Mouse (Mus musculus) embryo, embryonic 9.5 days (tissue): ENCODE measurements around the gene Stx12.
"Not testable (repeated sequence)": the region's sequence is repeated elsewhere in the genome, so short reads cannot be mapped to it uniquely, and the experiment has no call there.

Experiments
- DNase-seq: peaks from one replicate; pipeline ENCODE4 v3.0.0-alpha.2; 2017; ENCODE audit errors: extremely low spot score

Gene Stx12

DNA sequence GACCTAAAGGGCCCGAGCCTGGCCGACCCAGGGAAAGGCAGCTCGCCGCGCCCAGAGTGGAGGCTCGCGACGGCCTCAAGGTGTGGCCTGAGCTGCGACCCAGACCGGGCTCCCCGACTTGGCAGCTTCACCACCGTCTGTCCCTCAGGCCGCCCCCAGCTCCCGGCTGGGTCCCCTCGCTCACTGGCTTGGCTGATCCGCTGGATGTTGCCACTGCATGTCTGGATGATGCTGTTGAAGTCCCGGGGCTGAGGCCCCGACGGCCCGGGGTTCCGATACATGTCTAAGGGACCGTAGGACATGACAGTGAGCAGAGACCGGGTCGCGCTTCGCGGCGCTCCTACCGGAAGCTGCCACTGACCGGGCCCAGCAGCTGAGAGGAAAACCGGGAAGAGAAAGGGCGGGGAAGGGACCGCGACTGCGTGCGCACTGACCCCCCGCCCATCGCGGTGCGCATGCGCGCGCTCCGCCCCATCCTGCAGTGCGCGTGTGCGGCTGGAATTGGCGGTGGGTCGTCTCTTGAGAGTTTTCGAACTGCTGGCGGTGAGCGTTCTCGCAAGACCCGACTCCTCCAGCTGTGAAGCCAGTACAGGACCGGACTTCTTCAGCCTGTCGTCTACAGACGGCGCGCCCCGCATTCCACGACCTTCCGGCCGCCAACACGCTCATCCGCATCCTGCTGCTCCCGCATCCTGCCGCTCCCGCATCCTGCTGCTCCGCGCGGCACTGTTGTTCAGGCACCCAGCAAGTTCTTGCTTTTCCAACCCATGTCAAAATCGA is at the start of gene Stx12:
Stx12 (minus strand) TSS at position 446 of the 780 bp plus-strand sequence.
- DNase-seq: peak; percentile 92

GRCm38 (mm10) chr4:132932752-132933404 is 48.6 kb upstream of the Stx12 start:
- DNase-seq: no peak

DNA sequence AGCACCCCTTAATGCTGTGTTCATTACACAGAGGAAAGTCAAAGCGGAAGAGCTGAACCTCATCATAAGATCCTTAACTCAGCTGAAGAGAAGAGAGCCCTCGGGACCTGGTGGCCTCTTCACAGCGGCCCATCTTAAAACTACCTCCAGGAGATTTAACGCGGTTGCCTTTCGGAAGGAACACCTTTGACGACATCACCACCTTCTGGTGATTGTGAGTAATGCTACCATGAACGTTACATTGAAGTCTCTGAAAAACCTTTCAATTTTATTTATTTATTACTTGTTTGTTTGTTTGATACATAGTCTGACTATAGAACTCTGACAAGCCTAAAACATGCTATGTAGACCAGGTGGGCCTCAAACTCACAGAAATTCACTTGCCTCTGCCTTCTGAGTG is 46.5 kb upstream of the Stx12 start:
- DNase-seq: peak; percentile 28

DNA sequence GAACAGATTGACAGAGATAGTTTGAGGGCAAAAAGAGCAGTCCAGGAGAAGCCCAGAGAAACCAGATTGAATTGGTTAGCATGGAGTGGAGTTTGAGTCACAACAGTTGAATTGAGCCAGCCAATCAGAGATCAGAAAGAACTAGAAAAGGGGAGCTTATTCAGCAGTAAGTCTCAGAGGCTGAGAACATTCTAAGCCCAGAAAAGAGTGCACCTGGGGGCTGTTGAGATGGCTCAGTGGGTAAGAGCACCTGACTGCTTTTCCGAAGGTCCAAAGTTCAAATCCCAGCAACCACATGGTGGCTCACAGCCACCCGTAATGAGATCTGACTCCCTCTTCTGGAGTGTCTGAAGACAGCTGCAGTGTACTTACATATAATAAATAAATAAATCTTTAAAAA is 42.2 kb upstream of the Stx12 start:
- DNase-seq: not testable (repeated sequence)

DNA sequence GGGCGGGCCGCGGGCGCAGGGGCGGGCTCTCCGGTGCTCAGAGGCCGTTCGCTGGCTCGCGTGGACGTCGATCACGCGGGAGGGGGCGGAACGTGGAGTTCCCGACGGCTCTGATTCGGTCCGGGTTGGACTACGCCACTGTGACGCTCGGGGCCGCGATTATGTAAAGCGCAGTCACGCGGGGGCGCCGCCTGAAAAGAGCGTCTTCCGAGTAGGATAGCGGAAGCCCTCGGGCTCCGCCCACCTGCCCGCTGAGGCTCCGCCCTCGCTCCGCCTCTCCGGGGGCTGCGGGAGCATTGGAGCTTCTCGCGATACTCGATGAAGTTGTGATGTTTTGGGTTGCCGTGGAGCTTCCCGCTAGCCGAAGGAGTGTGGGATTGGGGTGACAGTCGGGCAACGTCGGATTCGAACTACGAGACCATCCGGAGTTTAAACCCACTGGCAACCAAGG is 38.3 kb upstream of the Stx12 start, which contains the start of gene Fam76a:
Fam76a (minus strand) TSS at position 1 of the 451 bp plus-strand sequence.
- DNase-seq: peak; percentile 100

DNA sequence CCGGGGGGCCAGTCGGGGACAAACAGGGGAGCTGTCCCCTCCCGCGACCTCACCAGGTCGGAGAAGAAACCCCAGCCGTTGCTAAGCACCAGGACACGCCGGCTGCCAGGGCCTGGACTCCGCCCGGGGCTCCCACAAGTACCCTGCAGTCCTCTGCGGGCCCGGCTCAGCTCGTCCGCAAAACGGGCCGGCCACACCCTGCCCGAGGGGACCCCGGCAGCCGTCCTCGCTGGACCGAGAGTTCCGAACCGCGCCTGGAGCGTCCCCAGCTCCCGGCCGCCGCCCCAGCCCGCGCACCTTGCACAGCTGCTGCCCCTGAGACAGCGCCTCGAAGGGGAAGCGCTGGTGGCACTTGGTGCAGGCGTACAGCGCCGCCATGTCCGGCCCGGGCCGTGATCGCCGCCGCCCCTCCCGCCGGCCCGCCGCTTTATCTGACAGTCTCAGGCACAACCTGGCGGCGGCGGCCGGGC is 37.8 kb upstream of the Stx12 start:
- peak; percentile 64 for DNase-seq

- DNase-seq: no peak
Measured at GRCm38 (mm10) chr4:132921488-132921887, 37.2 kb upstream of the Stx12 start.

DNA sequence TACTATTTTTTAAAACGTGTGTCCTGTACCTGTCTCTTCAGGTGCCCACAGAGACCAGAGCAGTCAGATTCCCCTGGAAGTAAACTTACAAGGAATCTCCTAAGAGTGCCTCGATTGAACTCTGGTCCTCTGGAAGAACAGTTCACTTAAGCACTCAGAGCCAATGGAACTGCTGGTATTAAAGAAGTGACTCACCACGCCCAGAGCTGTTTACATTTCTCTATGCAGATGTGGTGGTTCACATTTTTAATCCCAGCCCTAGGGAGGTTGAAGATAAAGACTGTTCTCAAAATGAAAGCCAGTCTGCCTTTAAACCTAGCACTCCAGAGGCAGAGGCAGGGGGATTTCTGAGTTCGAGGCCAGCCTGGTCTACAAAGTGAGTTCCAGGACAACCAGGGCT is 35.9 kb upstream of the Stx12 start:
- no peak for DNase-seq

- DNase-seq: not testable (repeated sequence)
Measured at GRCm38 (mm10) chr4:132918493-132918892, 34.2 kb upstream of the Stx12 start.

DNA sequence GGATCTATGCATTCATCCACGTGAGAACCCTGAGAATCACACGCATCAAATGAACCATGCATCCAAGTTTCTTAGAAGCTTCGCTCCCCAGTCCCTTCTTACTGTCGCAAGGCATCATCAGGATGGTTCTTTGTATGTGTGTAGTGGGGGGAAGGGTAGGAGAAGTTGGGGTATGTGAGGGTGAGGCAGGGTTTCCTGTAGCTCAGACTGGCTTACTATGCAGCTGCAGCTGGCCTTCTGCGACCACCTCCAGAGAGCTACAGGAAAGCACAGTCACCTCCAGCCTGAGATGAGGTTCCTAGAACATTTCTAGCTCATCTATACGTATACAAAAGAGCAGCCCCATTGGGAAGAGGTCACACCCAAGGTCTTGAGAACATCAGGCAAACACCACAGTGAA is 27.8 kb upstream of the Stx12 start:
- no peak for DNase-seq

GRCm38 (mm10) chr4:132905843-132906360 is 21.6 kb upstream of the Stx12 start:
- DNase-seq: no peak

DNA sequence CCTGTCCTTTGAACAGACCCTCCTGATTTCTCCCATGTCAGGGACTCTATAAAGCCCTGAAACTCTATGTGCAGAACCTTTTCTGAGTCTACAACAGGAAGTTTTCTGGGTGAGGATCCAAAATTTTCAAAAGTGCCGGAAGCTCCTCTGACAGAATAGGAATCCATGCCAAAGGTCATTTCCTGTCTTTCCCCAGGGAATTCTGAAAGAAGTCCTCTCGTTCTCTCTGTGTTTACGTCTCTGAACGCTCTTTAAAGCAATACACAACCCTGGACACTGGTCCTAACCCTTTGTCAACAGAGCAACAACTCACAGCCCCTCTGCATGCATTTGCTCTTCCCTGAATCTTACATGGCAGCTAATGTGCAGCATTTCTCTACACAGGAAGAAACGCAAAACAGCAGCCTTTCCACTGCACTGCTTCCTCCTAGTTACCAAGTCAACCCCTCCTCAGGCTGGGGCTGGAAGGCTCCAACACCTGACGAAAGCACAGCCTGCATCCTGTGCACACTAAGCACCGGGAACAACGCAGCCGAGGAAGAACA is 20.5 kb upstream of the Stx12 start:
- DNase-seq: peak; percentile 9

GRCm38 (mm10) chr4:132904071-132904470 is 19.8 kb upstream of the Stx12 start:
- no peak for DNase-seq

GRCm38 (mm10) chr4:132898197-132898596 is 13.9 kb upstream of the Stx12 start:
- no peak for DNase-seq

DNA sequence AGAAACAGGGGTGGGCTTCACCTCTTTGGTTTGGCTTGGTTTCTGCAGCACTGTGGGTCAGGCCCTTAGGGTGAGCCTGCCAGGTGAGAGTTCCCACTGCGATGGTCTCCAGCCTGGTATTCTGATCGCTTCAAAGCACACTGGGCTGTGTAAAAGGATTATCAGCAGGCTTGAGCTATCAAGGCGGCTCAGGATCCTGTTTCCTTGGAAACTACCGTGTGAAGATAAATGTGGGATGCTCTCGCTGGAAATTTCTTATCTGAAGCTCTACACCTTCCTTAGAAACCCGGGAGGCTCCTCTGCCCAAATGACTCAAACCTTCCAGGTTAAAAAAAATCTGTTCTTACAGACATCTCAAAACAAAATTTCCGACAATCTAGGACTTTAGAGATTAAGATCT is 10.1 kb upstream of the Stx12 start:
- DNase-seq: no peak

DNA sequence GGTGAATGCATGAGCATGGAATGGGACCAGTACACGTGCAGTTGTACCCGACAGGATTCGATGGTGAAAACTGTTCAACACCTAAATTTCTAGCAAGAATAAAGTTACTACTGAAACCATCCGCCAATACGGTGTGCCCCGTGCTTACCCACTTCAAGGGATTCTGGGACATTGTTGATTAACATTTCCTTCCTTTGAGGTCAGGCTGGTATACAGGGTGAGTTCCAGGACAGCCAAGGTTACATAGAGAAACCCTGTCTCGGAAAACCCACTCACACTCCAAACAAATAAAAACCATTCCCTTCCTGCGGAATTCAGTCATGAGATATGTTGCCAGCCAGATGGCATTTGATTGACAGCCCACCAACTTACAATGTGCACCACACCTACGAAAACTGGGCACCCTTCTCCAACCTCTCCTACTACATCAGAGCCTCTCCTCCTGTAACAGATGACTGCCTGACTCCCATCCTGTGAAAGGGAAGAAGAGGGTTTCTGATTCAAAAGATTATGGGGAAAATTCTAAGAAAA is 600 bp upstream of the Stx12 start:
- DNase-seq: no peak

- DNase-seq: no peak
Measured at GRCm38 (mm10) chr4:132883561-132884063, 697 bp downstream of the Stx12 start.

- DNase-seq: no peak
Measured at GRCm38 (mm10) chr4:132874363-132875097, 9.8 kb downstream of the Stx12 start.

DNA sequence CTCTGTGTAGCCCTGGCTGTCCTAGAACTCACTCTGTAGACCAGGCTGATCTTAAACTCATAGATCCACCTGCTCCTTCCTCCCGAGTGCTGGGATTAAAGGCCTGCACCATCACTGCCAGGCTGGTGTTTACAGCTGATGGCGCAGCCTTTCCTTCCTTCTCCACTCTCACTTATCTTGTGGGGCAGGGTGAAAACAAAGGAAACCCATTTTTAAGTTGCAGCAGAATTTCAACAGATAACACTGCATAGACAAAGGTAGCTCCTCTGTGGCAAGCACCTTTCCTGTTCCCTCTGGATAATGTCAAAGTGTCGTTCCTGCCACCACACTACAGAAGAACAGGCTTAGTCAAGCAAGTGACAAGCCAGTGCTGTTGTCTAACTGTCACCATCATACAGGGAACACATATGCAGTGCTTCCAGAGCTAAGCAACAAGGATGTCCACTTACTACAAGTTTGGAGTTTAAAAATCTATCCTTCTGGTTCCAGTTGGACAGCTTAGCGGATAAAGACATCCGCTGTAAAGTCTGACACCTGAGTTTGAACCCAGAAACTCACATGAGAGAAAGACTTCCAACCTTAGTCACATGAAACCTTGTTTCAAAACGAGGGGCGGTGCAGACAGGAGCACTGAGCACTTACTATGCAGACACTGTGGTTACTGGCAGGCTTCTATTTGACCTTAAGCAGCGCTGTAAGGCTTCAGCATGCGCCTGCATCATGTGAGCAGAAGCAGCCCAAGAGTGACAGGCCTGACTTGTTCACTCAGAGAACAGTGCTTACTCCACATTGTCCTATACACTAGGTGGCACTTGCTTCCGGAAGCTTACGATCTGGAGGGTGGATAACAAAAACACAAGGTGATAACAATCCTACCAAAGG is 10.6 kb downstream of the Stx12 start:
- no peak for DNase-seq

GRCm38 (mm10) chr4:132871116-132871515 is 13.2 kb downstream of the Stx12 start:
- no peak for DNase-seq
